Mouse (Mus musculus) frontal cortex, adult 2 months (tissue): ENCODE results near the gene Ldah. TPM values are rescaled to one million over a fixed set of nuclear protein-coding genes. Genes with fewer than 3 reads are reported as not detected.

Source experiments
- polyA plus RNA-seq: library from polyadenylated mRNA; depleted of rRNA; stranded (reverse); fragments of >200 nt; gene quantifications from 2 replicates; pipeline ENCODE4 v1.2.3, GENCODE M21; 2012; rRNA removed

The Ldah gene
- polyA plus RNA-seq, 1 experiment = 41.9 TPM

Other genes starting within 250 kb of the Ldah start
- 0.17 and 0.20 TPM in 2 replicates for gene Apob, start 230.5 kb upstream of the Ldah start, polyA plus RNA-seq
- 0.08 and 0.26 TPM in 2 replicates for gene Gdf7, start 93.8 kb downstream of the Ldah start, polyA plus RNA-seq
- 12.8 and 13.5 TPM in 2 replicates for gene Hs1bp3, start 105.3 kb downstream of the Ldah start, polyA plus RNA-seq